Mouse (Mus musculus) urinary bladder, postnatal 36 days (tissue): ENCODE measurements around the gene Aurkaip1.

Experiments used
- DNase-seq, 2 experiments: peaks; one replicate each; pipeline ENCODE4 v3.0.0; 2022; ENCODE audit warnings: low spot score in 2 of 2, mixed read lengths in 1 of 2

Gene Aurkaip1

DNA sequence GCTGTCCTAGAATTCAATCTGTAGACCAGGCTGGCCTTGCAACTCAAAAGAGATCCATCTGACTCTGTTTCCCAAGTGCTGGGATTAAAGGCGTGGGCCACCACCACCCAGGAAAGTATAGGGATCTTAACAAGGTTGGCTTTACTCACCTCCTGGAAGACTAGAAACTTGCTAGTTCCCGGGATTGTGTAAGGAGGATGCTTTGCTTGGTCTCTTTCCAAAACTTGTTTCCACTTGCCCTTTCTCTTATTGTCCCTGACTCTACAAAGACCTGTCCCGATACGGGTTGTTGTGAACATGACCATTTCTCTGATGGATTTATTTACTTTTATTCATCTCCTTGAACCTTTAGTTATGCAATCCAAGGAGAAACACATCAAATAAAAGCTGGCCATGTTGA, 1.2 kb upstream of the Aurkaip1 start:
- no peak for DNase-seq

DNA sequence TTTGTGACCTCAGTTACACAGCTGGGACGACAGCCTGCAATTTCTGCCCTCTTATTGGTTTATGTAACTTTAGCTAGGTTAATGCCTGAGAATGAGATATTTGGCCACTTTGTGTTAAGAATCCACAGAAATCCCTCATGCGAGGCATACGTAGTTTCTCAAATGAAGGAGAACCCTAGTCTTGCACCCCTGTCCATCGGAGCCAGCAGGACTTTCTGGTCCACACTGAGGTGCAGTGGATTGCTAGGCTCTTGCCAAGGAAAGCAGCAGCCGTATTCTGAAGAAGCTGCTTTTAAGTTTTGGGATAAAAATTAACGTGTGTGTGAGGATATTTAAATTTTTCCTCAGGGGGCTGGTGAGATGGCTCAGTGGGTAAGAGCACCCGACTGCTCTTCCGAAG, 476 bp upstream of the Aurkaip1 start:
- no peak for DNase-seq

DNA sequence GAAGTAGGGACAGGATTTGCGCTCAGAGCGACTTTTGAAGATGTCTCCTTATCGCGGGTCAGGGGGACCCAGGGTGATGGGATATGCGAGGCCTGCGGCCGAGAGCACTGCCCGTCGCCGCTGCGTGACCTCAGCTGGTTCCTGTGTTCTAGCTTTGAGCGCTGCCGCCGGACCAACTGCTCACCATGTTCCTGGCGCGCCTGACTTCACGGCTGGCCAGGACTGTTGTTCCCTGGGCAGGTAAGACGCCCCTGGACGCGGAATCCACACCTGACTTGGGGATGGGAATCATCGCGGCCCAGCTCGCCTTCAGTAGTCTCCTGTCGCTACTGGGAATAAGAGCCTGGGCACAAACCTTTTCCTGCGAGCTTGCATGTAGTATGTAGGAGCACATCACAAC, 759 bp downstream of the Aurkaip1 start:
- DNase-seq: no peak

DNA sequence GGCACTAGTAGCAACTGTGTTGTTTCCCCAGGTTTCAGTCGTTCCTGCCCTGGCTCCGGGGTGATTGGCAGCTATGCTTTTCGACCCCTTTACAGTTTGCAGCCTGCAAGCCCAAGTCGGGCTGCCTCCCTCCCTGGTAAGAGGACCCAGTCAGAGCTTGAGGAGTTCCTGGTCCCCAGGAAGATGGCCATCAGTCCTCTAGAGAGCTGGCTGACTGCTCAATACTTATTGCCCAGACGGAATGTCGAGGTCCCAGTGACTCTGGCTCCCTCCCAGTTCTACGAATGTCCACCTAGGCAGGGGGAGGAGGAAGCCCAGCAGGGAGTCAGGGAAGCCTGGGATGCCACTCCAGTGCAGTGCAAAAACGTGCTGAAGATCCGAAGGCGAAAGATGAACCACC, 1.2 kb downstream of the Aurkaip1 start:
- no peak for DNase-seq

DNA sequence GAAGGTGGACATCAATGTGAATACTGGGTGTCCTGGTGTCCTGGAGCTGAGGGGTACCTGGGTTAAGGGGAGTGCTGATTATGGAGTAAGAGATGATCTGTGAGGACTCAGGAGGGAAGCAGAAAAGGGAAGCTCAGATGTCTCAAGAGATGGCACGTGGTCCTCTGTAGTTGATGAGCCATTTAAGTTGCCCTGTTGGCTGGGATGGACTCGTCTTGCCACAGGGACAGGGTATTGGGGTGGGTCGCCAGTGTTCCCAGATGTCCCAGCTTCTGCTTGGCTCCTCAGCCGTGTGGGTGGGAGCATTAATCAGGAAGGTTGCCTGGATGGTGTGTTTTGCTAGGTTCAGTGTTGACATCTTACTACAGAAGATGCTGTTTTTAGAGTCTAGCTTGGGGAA, 2.2 kb downstream of the Aurkaip1 start:
- no peak for DNase-seq

DNA sequence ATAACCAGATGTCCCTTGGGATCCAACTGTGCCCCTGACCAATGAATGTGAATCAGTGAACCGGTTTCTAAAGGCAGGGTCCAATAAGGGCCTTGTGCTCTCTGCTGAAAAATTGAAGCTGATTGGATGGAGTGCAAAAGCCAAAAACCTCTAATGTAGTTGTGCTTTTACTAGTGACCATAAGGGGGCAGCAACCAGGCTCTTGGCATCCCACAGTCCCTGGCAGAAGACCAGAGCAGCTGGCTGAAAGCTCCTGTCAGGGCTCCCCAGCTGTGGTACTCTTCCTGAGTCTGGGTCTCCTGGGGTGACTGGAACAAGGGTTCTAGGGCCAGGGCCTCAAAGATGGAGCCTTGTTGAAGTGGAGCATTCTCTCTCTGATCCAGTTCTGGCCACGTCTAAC, 2.8 kb downstream of the Aurkaip1 start:
- peak; percentile 64 to 82 for DNase-seq

DNA sequence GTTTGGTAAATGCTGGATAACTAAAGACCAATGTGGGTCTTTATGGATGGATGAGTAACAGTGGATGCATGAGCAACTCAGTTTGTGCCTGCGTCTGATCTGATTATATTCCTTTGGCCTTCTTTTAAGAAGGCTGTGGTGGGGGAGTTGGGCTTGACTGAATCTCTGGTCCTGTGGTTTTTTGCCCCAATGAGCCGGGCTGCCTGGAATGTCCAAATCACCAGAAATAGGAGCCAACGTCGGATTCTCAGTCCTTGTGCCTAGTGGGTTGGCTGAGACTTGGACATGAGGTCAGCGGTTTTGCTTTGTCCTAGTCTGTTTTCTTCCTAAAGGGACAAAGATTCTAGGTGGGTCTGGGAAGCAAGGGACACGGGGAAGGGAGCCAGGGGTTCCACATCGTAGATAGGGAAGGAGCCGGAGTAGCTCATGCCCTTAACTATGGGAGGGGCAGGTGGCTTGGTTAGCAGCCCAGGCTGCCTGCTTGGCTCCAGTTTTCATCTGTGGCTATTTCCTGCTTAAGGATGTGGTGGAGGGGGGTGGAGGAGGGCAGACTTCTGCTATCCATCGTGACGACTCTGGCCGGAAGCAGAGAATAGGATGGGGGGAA, 6.4 kb downstream of the Aurkaip1 start:
- no peak for DNase-seq

DNA sequence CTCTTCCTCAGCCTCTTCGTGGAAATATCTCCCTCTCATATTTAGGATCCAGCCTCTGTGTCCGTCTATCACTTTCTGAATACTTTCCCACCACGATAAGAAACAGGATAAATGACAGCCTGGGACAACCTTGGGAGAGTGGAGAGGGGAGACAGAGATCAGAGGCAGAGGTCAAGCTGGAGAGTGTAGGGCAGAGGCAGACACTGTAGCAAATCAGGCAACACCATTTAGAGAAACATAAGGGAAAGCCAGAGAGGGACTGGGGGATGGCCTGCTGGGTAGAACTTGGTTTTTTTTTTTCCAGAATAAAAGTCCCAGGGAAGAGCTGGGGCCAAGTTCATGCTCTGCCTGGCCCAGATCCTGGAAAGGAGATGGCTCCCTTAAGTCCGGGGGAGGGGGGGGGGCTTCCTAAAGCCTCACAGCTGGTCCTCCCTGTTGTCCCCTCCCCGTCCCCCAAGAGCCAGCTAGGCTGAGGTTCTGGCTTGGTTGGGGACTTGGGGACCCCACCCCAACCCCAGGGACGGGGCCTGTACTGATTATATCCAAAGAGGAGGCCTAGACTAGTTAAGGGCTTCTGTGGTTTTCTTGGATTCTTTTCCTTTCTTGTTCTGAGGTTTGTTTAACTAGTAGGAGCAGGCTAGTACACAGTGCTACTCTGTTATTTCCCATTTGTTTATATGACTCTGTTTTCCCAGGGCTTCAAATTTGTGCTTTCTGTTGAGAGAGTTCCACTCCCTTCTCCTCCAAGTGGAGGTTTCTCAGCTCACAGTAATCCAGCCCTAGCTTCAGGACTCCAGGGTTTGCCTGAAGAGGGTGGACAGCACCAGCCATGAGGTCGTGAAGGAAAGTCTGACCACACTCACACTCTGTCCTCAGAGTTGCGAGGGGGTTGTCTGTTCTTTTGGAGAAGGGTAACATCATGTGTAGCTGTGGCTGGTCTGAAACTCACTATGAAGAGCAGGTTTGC, 7.4 kb downstream of the Aurkaip1 start:
- DNase-seq: no peak

DNA sequence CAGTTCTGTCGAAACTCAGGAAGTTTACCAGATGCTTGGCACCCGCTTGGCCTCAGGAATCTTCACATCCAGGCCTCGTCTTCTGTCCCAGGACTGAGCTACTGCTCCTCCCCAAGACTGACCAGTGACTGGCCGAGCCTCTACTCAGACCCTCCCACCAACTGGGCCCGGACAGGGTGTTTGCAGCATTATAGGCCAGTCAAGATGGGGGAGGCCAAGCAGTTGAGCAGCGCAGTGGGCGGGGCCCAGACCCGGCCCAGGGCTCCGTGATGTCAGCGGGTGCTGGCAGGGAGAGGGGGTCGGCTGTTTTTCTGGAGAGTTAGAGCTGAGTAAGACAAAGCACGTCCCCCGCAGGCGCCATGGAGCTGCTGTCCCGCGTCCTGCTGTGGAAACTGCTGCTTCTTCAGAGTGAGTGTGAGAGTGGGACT, 8.4 kb downstream of the Aurkaip1 start, which contains the start of gene Mxra8:
Mxra8 (plus strand) TSS at position 198 of the 428 bp plus-strand sequence.
- DNase-seq: peak; percentile 61 to 87

DNA sequence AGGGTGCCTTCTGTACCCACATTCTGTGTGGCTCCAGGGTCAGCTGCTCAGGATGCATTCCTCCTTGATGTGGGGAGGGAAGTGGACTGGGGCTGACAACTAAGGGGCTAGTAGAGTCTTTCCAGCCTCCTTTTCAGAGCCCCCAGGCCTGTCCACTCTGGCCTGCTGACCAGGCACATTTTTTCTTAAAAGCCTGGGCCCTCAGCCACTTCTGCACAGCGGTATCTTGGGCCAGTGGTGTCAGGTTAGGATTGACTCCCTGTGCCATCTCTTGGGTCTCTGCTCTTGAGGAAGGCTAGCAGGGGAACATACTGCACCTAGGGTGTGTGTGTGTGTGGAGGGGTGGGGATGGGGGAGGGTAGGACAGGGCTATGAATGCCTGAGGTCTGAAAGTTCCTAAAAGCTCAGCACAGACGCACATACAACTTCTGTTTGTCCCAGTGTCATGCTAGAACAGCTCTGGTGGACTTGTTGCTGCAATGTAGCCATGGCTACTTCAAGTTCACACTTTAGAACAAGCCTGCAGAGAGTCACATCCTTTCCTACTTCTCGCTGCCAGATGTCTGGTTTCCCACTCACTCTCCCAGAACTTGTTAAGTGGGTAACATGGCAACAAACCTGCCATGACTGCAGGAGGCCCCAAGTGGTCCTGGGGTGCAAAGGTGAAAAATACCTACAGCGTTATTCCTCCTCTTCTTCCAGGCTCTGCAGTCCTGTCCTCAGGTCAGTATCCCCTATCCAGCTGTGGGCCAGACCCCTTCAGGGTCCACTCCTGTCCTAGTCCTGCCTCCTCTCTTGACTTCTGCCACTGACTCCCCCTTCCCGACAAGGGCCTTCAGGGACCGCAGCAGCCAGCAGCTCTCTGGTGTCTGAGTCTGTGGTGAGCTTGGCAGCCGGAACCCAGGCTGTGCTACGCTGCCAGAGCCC, 9.3 kb downstream of the Aurkaip1 start:
- no peak for DNase-seq

DNA sequence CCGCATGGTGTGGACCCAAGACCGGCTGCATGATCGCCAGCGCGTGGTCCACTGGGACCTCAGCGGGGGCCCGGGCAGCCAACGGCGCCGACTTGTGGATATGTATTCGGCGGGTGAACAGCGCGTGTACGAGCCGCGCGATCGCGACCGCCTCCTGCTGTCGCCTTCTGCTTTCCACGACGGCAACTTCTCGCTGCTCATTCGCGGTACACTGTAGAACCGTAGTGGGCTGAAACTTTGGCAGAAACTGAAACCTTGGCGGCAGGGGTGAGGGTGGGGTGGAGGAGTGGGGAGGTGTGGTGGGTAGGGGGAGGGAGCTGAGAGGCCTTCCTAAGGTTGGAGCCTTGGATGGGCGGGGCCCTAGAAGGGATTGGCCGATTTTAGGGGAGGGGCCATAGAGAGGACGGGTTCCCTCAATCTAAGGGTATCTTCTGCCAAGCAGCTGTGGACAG, 10.0 kb downstream of the Aurkaip1 start:
- DNase-seq: peak in 1 of 2 experiments; percentile 60

DNA sequence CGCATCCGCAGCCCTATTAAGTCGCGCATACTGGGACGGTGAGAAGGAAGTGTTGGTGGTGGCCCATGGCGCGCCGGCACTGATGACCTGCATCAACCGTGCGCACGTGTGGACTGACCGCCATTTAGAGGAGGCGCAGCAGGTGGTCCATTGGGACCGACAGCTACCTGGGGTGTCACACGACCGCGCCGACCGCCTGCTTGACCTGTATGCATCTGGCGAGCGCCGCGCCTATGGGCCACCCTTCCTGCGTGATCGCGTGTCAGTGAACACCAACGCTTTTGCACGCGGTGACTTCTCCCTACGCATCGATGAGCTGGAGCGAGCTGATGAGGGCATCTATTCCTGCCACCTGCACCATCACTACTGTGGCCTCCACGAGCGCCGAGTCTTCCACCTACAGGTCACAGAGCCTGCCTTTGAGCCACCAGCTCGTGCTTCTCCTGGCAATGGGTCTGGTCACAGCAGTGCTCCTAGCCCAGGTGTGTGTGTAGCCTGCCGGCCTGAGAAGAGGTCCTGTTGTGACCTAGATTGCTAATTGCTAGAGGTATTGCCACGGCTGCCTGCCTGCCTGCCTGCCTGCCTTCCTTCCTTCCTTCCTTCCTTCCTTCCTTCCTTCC, 10.7 kb downstream of the Aurkaip1 start:
- DNase-seq: peak in 1 of 2 experiments; percentile 0

DNA sequence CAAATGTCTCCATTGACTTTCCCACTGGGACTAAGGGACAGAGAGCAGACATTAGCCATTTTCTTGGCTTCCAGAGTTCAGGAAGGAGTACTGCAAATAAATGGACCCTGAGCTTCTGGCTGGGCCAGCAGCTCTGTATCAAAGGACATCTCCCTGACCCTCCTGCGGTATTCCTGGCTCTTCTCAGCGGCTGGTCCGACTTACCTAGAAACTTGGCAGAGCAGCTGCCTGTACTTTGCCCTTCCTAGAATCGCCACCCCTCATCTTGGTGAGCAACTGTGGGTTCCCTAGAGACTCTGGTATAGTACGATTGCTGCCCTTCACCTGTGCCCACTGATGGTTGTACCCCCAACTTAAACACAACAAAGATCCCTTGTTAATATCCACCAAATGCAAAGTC, 12.2 kb downstream of the Aurkaip1 start:
- DNase-seq: no peak

DNA sequence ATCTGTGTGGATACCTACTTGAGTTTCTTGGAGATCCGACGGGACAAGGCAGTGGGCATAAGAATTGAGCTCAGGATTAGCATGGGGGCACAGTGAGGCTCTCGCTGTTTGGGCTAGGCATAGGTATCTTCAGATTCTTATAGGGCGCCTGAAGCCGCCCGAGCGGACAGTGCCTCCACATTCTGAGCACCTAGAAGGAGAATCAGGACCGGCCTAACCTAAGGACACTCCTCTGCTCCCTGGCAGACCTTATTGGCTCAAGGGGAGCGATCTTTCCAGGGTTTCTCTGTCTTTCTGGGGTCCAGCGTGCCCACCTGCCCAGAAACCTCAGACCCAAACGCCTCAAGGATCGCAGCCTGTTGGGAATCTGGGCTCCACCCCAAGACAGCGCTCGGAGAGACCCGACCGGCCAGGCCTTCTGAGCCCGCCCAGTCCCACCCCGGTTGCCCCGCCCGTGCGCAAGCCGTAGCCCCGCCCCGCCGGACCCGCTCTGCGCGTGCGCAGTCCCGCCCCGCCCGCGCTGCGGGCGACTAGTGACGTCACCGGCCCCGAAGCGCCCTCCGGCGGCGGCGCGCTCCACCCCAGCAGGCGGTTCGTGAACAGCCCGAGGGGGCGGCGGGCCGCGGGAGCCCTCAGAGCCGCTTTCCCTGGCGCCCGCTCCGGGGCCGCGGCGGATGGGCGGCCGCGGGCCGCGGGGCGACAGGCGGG, 16.0 kb downstream of the Aurkaip1 start, which contains the start of gene Dvl1:
Dvl1 (plus strand) TSS at position 532 of the 708 bp plus-strand sequence.
- DNase-seq: peak; percentile 88 to 94

DNA sequence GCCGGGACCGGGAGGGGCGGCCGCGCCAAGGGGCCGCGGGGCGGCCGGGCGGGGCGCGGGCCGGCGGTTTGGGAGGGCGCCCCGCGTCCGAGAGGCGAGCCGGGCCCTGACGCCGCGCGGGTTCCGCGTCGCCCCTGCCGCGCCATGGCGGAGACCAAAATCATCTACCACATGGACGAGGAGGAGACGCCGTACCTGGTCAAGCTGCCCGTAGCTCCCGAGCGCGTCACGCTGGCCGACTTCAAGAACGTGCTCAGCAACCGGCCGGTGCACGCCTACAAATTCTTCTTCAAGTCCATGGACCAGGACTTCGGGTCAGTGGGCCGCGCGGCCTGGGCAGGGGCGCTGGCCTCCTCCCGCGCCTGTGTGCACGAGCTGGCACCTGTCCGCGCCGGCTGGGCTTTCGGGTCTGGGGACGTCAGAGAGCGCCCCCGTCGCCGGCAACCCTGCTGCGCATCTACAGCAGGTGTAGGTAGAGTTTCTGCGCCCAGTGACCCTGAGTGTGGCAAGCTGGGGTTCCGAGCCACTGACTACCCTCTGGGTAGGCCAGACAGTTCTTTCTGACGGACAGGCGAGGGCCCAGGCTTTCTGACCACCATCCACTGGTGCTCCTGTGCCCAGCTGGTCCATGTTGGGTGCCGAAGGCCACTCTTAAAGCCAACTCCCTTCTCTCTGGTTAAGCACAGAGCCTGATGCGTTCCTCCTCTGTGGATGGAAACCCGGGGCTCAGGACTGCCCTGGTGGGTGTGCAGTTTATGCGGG, 16.7 kb downstream of the Aurkaip1 start:
- DNase-seq: no peak

DNA sequence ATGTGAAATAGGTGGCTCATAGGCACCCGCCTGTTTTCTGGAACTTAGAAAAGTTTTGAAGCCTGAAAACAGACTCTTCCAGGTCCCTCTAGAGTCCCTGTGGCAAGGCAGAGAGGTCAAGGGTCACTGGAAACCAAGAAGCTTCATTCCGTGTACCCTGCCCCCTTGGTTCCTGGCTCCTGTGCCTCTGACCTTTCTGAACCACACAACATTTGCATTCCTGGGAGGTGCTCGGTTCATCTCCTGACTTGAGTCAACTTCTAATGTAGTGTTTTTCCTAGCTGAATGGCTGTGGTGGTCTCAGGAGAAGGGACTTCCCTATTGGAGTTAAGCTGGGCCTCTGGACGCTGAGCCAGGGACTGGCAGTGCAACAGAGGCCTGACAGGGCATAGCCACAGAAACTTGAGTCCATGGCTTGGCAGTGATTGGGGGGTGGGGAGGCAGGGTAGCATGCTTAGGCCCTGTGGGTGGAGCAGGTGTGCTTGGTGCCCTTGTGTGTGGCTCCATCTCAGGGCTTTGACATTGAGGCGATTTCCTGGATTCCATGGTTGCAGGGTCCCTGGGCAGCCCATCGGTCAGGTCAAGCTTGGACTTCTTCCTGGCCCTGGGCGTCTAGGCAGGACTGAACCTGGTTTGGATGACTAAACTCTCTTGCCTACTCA, 17.5 kb downstream of the Aurkaip1 start:
- DNase-seq: peak in 1 of 2 experiments; percentile 4

DNA sequence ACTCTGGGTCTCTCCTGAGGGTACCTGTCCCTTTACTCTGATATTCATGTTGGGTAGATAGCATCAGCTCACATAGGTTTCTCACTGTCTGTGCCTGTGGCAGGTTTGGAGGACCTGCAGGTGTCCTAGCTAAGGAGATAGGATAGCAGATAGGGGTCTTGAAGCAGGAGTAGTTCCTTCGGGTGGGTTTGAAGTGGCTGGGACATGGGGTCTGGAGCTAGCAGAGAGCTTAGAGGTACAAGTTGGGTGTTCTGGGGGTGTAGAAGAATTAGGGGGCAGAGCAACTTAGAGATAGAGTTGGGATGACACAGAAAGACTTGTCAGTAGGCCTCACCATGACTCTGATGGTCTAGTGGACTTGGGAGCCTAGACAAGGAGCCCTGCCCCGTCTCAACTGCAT, 18.3 kb downstream of the Aurkaip1 start:
- no peak for DNase-seq

DNA sequence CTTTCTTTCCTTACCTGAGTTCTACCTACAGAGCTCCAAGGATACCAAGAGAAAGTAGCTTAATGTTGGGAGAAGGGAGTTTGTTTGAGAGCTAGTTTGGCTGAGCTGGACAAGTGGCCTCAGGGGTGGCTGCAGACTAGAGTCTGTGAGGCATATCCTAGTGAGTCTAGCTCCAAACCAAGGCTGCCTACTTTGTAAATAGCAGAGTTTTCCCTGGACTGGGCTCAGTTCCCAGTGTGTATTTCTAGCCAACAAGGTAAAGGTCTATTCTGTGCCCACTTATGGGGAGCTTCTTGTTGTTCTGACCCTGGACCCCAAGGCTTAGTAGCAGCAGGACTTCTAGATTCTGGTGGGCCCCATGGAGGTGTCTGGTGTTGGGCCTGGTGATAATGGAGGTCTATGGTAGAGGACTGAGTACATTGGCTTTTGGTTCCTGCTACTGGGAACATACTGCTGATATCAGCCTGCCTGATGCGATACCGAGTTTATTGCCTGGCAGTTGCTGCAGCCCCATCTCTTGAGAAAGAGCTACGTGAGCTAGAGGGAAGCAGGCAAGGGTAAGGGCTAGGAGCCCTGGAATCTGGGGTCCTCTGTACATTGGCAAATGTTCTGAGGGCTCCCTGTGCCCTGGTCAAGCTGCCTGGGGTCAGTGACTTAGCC, 18.9 kb downstream of the Aurkaip1 start:
- DNase-seq: no peak

DNA sequence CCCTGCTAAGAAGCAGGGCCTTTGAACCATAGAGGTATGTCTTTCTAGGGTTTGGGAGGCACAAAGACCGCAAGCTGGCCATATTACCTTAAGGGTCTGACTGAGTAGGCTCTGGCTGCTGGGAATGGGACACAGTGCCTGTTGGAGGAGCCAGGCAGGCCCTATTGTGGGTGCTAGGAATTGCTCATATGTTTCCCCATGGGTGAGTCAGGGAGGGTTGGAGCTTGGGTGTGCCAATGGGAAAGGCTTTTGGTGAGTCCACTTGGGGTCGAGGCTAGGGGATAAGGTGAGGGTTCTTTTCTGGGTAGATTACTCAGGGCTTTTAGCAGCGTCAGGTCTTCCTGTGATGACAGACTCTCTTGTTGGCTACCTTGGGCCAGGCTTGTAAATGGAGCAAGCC, 20.3 kb downstream of the Aurkaip1 start:
- peak in 1 of 2 experiments; percentile 1 for DNase-seq
